Mouse (Mus musculus) heart, embryonic 14.5 days (tissue): ENCODE measurements around the gene Kmt2b. TPM values are rescaled to one million over a fixed set of nuclear protein-coding genes. Genes with fewer than 3 reads are reported as not detected.

Source experiments
- ATAC-seq: fragments of 200-750 bp; cut with Nextera tagmentation; 2 replicates; pipeline ENCODE4 v1.8.0; 2017; ENCODE audit warnings: low read depth, moderate TSS enrichment; ENCODE audit not compliant: insufficient number of reproducible peaks, insufficient read depth, low FRiP score
- H3K27ac ChIP-seq, 2 experiments: fragments of 200-500 bp in 1 of 2; fragments of 300-500 bp in 1 of 2; sonication (generic) in 1 of 2; replicated peaks in 1 of 2; 2 replicates each; pipeline ENCODE4 v1.5.1; 2012 to 2014; ENCODE audit warnings: low read depth in 2 of 2, low read length in 2 of 2, control low read depth in 1 of 2, mild to moderate bottlenecking in 1 of 2, mixed read lengths in 1 of 2; ENCODE audit not compliant: control insufficient read depth in 1 of 2, insufficient read depth in 1 of 2
- H3K27me3 ChIP-seq: fragments of 300-500 bp; sonication (generic); 2 replicates; pipeline ENCODE4 v1.6.1; 2014; ENCODE audit warnings: mild to moderate bottlenecking, low read length, control low read depth; ENCODE audit not compliant: control insufficient read depth, insufficient read depth
- H3K36me3 ChIP-seq: fragments of 300-500 bp; sonication (generic); 2 replicates; pipeline ENCODE4 v1.6.1; 2014; ENCODE audit warnings: mild to moderate bottlenecking, control low read depth, low read length, mixed read lengths; ENCODE audit not compliant: control insufficient read depth, insufficient read depth
- H3K4me1 ChIP-seq, 2 experiments: fragments of 200-500 bp in 1 of 2; fragments of 300-500 bp in 1 of 2; sonication (generic) in 1 of 2; 2 replicates each; pipeline ENCODE4 v1.6.1; 2012 to 2014; ENCODE audit warnings: low read length in 2 of 2, control low read depth in 1 of 2, mixed read lengths in 1 of 2; ENCODE audit not compliant: control insufficient read depth in 2 of 2, insufficient read depth in 2 of 2
- H3K4me2 ChIP-seq: fragments of 300-500 bp; sonication (generic); 2 replicates; pipeline ENCODE4 v1.6.1; 2014; ENCODE audit warnings: mild to moderate bottlenecking, low read length
- H3K4me3 ChIP-seq, 2 experiments: fragments of 200-500 bp in 1 of 2; fragments of 300-500 bp in 1 of 2; sonication (generic) in 1 of 2; 2 replicates each; pipeline ENCODE4 v1.5.1; 2012 to 2014; ENCODE audit warnings: low read length in 2 of 2, mild to moderate bottlenecking in 2 of 2, control low read depth in 1 of 2, low read depth in 1 of 2, moderate library complexity in 1 of 2; ENCODE audit not compliant: control insufficient read depth in 1 of 2, insufficient read depth in 1 of 2
- H3K9ac ChIP-seq: fragments of 300-500 bp; sonication (generic); 2 replicates; pipeline ENCODE4 v1.6.1; 2014; ENCODE audit warnings: mild to moderate bottlenecking, low read length
- H3K9me3 ChIP-seq: fragments of 300-500 bp; sonication (generic); 2 replicates; pipeline ENCODE4 v1.6.1; 2016; ENCODE audit warnings: low read length, control low read depth; ENCODE audit not compliant: control insufficient read depth
- WGBS: fragments of 180-500 bp; shearing (Covaris S2); extraction: QIAGEN DNeasy Blood & Tissue Kit; methylation state at CpG from one replicate; pipeline ENCODE4 v1.1.7; 2014; 5-methylcytosine and 5-hydroxymethylcytosine counted together
- polyA plus RNA-seq: library from polyadenylated mRNA; unstranded; fragments of >200 nt; fragmentation: Nextera tagmentation; extraction: Ambion mirVana; gene quantifications from 2 replicates; pipeline ENCODE4 v1.2.1, GENCODE M21; 2014

Gene Kmt2b
- polyA plus RNA-seq, 1 experiment from 2014 or later, result 9.7 TPM

DNA sequence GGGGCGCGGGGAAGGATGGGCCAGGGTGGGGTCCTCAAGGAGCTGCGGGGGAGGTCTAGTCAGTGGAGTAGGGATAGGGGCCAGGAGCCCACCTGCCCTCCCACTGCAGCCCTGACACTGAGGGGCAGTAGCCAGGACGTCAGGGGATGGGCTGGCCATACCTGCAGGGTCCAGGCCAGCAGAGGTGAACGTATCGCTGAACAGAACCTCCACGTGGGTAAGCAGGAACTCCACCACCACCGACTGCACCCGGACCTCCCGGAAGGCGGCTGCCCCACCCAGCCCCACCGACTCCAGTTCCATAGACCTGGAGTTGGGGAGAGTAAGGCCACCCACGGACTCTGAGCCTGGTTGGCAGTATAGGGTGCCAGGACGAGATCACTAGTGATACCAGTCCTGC, 61.5 kb downstream of the Kmt2b start:
- no peak overlapping the region for H3K27ac ChIP-seq
- peaks cover 84% of the 10 kb centered on the region for H3K36me3 ChIP-seq
- H3K9ac ChIP-seq, result no peak overlapping the region
- H3K27me3 ChIP-seq, result 0 out of 2 replicates have a peak, but pooled peaks cover 3% of the 10 kb centered on the region
- no peak for ATAC-seq
- no peaks in the 10 kb centered on the region for H3K9me3 ChIP-seq
- WGBS, result 81% methylated on average over 14 of the region's 14 CpGs
- 0 out of 4 replicates have a peak, but pooled peaks cover 0 to 4% of the 10 kb centered on the region in 2 experiments for H3K4me1 ChIP-seq
- H3K4me3 ChIP-seq, result no peak overlapping the region
- no peak overlapping the region for H3K4me2 ChIP-seq

DNA sequence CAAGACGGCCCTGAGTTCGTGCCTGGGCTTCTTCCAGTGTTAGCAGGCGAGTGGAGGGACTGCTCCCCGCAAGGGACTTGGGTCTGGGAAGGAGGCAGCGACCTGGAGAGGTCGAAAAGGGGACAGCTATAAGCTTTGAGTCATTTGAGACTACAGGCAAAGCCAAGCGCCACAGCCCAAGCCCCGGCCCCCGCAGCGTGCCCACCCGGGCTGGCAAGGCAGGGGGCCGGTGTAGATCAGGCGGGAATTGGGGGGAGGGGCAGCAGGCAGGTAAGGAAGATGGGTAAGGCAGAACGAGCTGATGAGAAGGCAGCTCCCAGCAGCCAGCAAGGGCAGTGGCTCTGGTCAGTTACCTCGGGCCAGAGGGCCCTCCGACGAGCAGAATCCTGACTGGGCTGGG, 62.1 kb downstream of the Kmt2b start:
- peaks cover 78% of the 10 kb centered on the region for H3K36me3 ChIP-seq
- H3K27ac ChIP-seq, result no peak overlapping the region
- 0 out of 2 replicates have a peak, but pooled peaks cover 3% of the 10 kb centered on the region for H3K27me3 ChIP-seq
- no peak overlapping the region for H3K4me3 ChIP-seq
- no peaks in the 10 kb centered on the region for H3K9me3 ChIP-seq
- H3K9ac ChIP-seq, result no peak overlapping the region
- H3K4me1 ChIP-seq, result no peaks in the 10 kb centered on the region
- WGBS, result 29% methylated on average over 17 of the region's 17 CpGs
- no peak overlapping the region for H3K4me2 ChIP-seq
- ATAC-seq, result no peak

DNA sequence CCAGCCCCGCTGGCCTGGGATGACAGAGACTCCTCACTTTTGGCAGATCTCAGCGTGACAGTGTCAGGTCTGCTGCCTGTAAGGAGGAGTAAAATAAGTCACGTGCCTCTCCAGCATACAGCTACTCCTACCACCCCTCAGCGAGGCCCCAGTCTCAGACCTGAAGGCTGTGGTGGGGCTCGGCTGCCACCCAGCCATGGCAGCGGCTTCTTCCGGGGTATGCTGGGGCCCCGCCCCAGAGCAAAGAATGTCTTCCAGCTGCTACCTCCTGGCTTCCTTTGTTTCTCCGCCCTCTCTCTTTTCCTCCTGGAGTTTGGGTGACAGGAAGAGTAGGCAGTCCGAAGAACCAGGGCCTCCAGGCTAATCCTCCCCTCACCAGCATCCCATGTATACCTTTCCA, 62.6 kb downstream of the Kmt2b start:
- Histone ChIP-seq H3K9me3 (no peaks in the 10 kb centered on the region), H3K4me3 (no peak overlapping the region), H3K36me3 (peaks cover 74% of the 10 kb centered on the region), H3K4me1 (no peaks in the 10 kb centered on the region), H3K9ac (no peak overlapping the region), H3K27me3 (0 out of 2 replicates have a peak, but pooled peaks cover 3% of the 10 kb centered on the region), H3K4me2 (no peak overlapping the region), H3K27ac (no peak overlapping the region)
- 47% methylated on average over 10 of the region's 10 CpGs for whole genome bisulfite sequencing
- no peak for ATAC-seq

DNA sequence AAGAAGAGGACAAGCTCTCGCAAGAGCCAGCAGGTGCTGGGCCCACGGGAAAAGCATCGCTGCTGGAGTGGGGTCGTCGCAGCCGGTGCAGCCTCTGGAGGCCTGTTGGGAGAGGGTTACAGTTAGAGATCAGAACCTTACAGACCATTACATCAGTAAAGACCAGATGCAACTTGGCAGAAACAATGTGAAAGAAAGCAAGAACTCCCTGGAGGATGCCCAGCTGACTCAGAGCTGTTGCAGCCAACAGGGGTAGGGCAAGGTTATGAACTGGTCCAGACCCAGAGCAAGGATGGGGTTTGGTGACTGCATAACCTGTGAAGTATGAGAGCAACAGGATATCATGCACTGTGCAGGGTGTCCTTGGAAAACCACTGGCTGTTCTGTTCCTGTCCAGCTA, 64.0 kb downstream of the Kmt2b start:
- H3K36me3 ChIP-seq, result peaks cover 59% of the 10 kb centered on the region

DNA sequence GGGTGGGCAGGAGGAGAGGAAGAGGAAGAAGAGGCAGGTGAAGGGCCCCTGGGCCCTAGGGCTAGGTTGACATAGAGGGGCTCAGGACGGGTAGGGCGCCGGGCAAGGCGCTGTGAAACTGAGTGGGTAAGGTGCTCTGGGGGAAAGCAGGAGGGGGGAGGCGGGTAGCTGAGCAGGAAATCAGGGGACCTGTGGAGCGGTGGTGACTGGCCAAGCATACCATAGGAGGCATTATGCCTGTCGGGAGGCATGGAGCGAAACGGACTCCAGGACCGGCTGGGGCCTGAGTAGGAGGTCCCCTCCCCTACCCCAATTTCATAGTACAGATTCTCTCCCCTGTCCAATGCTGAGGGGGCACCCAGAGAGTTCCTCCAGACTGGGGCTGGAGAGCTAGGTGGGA, 65.7 kb downstream of the Kmt2b start:
- peaks cover under 1% of the 10 kb centered on the region; the same call in 1 of the 2 replicates for H3K27me3 ChIP-seq

More for the DNA sequence above, 64.0 kb downstream of the Kmt2b start:
- 81% methylated on average over 6 of the region's 6 CpGs for WGBS
- Histone ChIP-seq H3K4me1 (no peaks in the 10 kb centered on the region), H3K4me2 (no peak overlapping the region), H3K4me3 (no peak overlapping the region), H3K27me3 (0 out of 2 replicates have a peak, but pooled peaks cover 3% of the 10 kb centered on the region), H3K9me3 (no peaks in the 10 kb centered on the region), H3K27ac (no peak overlapping the region), H3K9ac (no peak overlapping the region)
- ATAC-seq, result no peak

DNA sequence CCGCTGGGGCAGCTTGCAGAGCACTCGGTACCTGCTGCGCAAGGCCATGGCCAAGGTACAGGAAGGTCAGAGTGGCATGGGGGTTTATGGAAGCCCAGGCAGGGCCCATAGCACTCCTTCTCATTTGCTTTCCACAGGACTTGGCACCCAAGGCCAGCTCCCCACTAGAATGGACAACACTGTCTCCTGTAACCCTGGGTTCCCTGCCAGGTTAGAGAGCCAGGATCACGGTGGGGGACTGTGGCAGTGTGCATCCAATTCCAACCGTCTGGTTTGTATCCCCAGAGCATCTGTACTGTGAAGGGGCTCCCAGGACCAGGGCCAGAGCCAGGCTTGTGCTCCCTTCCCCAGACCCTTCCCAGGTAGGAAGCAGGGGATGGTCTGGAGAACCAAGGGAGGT, 67.7 kb downstream of the Kmt2b start:
- no peak overlapping the region for H3K4me2 ChIP-seq
- no peaks in the 10 kb centered on the region for H3K9me3 ChIP-seq
- WGBS, result 77% methylated on average over 5 of the region's 5 CpGs
- H3K27me3 ChIP-seq, result no peaks in the 10 kb centered on the region; the same call in 1 of the 2 replicates
- H3K4me1 ChIP-seq, result no peaks in the 10 kb centered on the region
- peaks cover 24% of the 10 kb centered on the region for H3K36me3 ChIP-seq
- no peak overlapping the region for H3K27ac ChIP-seq
- H3K9ac ChIP-seq, result no peak overlapping the region
- ATAC-seq, result no peak
- H3K4me3 ChIP-seq, result no peak overlapping the region

More for the DNA sequence above, 65.7 kb downstream of the Kmt2b start:
- ATAC-seq, result no peak
- peaks cover 43% of the 10 kb centered on the region for H3K36me3 ChIP-seq
- no peak overlapping the region for H3K9ac ChIP-seq
- H3K4me2 ChIP-seq, result no peak overlapping the region
- H3K27ac ChIP-seq, result no peak overlapping the region
- no peaks in the 10 kb centered on the region for H3K4me1 ChIP-seq
- H3K9me3 ChIP-seq, result no peaks in the 10 kb centered on the region
- H3K4me3 ChIP-seq, result no peak overlapping the region
- 87% methylated on average over 10 of the region's 10 CpGs for WGBS

DNA sequence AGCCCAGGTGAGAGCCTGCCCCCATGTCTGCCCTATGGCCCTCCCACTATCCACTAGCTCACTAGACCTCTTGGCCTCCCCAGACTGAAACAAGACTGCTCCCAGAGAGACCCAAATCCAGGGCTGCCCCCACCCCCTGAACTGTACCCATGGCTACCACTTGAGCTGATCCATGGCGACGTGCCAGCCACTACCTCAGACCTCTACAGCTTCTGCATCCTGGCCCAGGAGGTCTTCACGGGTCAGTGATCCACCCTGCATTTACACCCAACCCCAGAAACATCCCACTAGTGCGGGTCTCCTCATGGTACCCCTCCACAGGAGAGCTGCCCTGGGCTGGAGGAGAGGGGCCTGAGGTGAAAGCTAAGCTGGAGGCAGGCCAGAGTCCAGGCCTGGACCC, 68.1 kb downstream of the Kmt2b start:
- Histone ChIP-seq H3K27me3 (peaks cover 3% of the 10 kb centered on the region; the same call in 1 of the 2 replicates), H3K4me3 (no peak overlapping the region), H3K9ac (no peak overlapping the region), H3K9me3 (no peaks in the 10 kb centered on the region), H3K27ac (no peak overlapping the region), H3K36me3 (peaks cover 19% of the 10 kb centered on the region), H3K4me2 (no peak overlapping the region), H3K4me1 (no peaks in the 10 kb centered on the region)
- whole genome bisulfite sequencing, result 75% methylated on average over 4 of the region's 4 CpGs
- no peak for ATAC-seq
